ENCODE assay signal across 21 mouse cellular contexts in genomic region chr3:116220980-116221685, GRCm38 (mm10). TPM values are rescaled to one million over a fixed set of nuclear protein-coding genes. Genes with fewer than 3 reads are reported as not detected.
DNase-seq lines count a peak whose midpoint lies in the region; ATAC-seq and TF ChIP-seq lines count a peak whose summit lies in the region.
"Had no signal": no experiment of that assay in that cellular context is flagged by ENCODE, and none has a peak within 500 bp of the region (broad histone marks: within the 10 kb centered on the region; RNA-seq: fewer than 3 reads in every experiment).

No protein-coding gene starts in this region.

- H3K36me3 ChIP-seq in kidney, embryonic 15.5 days, result no peaks in the 10 kb centered on the region
- no peaks in the 10 kb centered on the region for H3K36me3 ChIP-seq in lung, postnatal 0 days (ENCODE audit: insufficient read depth, low read length)
- H3K36me3 ChIP-seq in stomach, embryonic 15.5 days, result no peaks in the 10 kb centered on the region
- H3K36me3 ChIP-seq: forebrain, embryonic 10.5 days; heart, embryonic 13.5 days; liver, embryonic 13.5 days; midbrain, embryonic 10.5 days had no signal

- H3K4me1 ChIP-seq in kidney, embryonic 15.5 days, result peaks cover 7% of the 10 kb centered on the region
- no peaks in the 10 kb centered on the region for H3K4me1 ChIP-seq in lung, postnatal 0 days (ENCODE audit: insufficient read depth, low read depth, low read length)
- H3K4me1 ChIP-seq in brown adipose tissue, adult 24 weeks (ENCODE audit: control insufficient read depth, insufficient read depth, insufficient read length, low read length), result 0 out of 2 replicates have a peak, but pooled peaks cover 2% of the 10 kb centered on the region
- peaks cover 5% of the 10 kb centered on the region for H3K4me1 ChIP-seq in stomach, embryonic 15.5 days
- H3K4me1 ChIP-seq: liver, embryonic 13.5 days had no signal

- no peak for TF ChIP-seq EP300 in lung, postnatal 0 days (IDR thresholded peaks at IDR 0.05)

- TF ChIP-seq CTCF in lung, postnatal 0 days (IDR thresholded peaks at IDR 0.05), result no peak

- ATAC-seq in kidney, embryonic 15.5 days (replicated peaks; ENCODE audit: low FRiP score), result no peak
- ATAC-seq in lung, postnatal 0 days, result peak; percentile 49
- ATAC-seq in stomach, embryonic 15.5 days (ENCODE audit: insufficient read depth, low FRiP score, low read depth), result peak; percentile 27; the same call in 1 of the 2 replicates
- ATAC-seq: Patski had no signal

- DNase-seq in kidney, postnatal 10 days, result no peak
- DNase-seq in lung, postnatal 0 days (ENCODE audit: low spot score), result peak; percentile 57
- DNase-seq in lung, postnatal 36 days, result no peak
- no peak for DNase-seq in adrenal gland, postnatal 25 days
- DNase-seq: cerebellum, adult 11 months; cerebellum, postnatal 10 days; kidney, adult 11 months; liver, embryonic 13.5 days; right cerebral cortex, postnatal 25 days; thymus, postnatal 36 days had no signal

- 60% methylated on average over 6 of the region's 6 CpGs for WGBS in kidney, embryonic 15.5 days
- 39% methylated on average over 6 of the region's 6 CpGs for WGBS in lung, postnatal 0 days
- 35% methylated on average over 6 of the region's 6 CpGs for WGBS in stomach, embryonic 15.5 days

- peak overlapping the region; percentile 69 for H3K27ac ChIP-seq in kidney, embryonic 15.5 days
- H3K27ac ChIP-seq in lung, postnatal 0 days (ENCODE audit: low read length), result peak overlapping the region; percentile 15; the same call in 1 of the 2 replicates
- H3K27ac ChIP-seq in brown adipose tissue, adult 24 weeks (replicated peaks; ENCODE audit: low read depth, low read length), result peak overlapping the region; percentile 32; the same call in 1 of the 2 replicates
- peak overlapping the region; percentile 23; the same call in 1 of the 2 replicates for H3K27ac ChIP-seq in stomach, embryonic 15.5 days
- H3K27ac ChIP-seq: forebrain, embryonic 10.5 days; heart, embryonic 13.5 days; hindbrain, embryonic 14.5 days; layer of hippocampus, adult 2 months; liver, embryonic 13.5 days; midbrain, embryonic 10.5 days had no signal

- no peak overlapping the region for H3K4me2 ChIP-seq in kidney, embryonic 15.5 days
- no peak overlapping the region for H3K4me2 ChIP-seq in lung, postnatal 0 days (replicated peaks; ENCODE audit: low read depth, low read length)
- no peak overlapping the region for H3K4me2 ChIP-seq in stomach, embryonic 15.5 days
- H3K4me2 ChIP-seq: heart, embryonic 13.5 days; hindbrain, embryonic 14.5 days; liver, embryonic 13.5 days had no signal

- H3K27me3 ChIP-seq in kidney, embryonic 15.5 days, result no peaks in the 10 kb centered on the region
- H3K27me3 ChIP-seq in lung, postnatal 0 days (replicated peaks; ENCODE audit: insufficient read depth, low read length), result 0 out of 2 replicates have a peak, but pooled peaks cover 4% of the 10 kb centered on the region
- no peaks in the 10 kb centered on the region for H3K27me3 ChIP-seq in stomach, embryonic 15.5 days (replicated peaks)
- H3K27me3 ChIP-seq: heart, embryonic 13.5 days; liver, embryonic 13.5 days; Patski had no signal

- no peak overlapping the region for H3K4me3 ChIP-seq in kidney, embryonic 15.5 days (replicated peaks)
- no peak overlapping the region for H3K4me3 ChIP-seq in lung, postnatal 0 days (ENCODE audit: low read depth, low read length)
- no peak overlapping the region for H3K4me3 ChIP-seq in brown adipose tissue, adult 24 weeks (ENCODE audit: insufficient read depth, low read depth, low read length)
- H3K4me3 ChIP-seq in stomach, embryonic 15.5 days (replicated peaks), result no peak overlapping the region
- H3K4me3 ChIP-seq: forebrain, embryonic 10.5 days; heart, embryonic 13.5 days; layer of hippocampus, adult 2 months; liver, embryonic 13.5 days; midbrain, embryonic 10.5 days had no signal

- no peak overlapping the region for H3K9ac ChIP-seq in kidney, embryonic 15.5 days
- H3K9ac ChIP-seq in lung, postnatal 0 days (replicated peaks; ENCODE audit: low read depth), result no peak overlapping the region
- no peak overlapping the region for H3K9ac ChIP-seq in stomach, embryonic 15.5 days
- H3K9ac ChIP-seq: heart, embryonic 13.5 days; hindbrain, embryonic 14.5 days; liver, embryonic 13.5 days had no signal

- H3K9me3 ChIP-seq in kidney, embryonic 15.5 days (replicated peaks), result no peaks in the 10 kb centered on the region
- no peaks in the 10 kb centered on the region for H3K9me3 ChIP-seq in lung, postnatal 0 days (ENCODE audit: low read length)
- H3K9me3 ChIP-seq in stomach, embryonic 15.5 days, result no peaks in the 10 kb centered on the region
- H3K9me3 ChIP-seq: forebrain, embryonic 10.5 days; heart, embryonic 13.5 days; liver, embryonic 13.5 days; midbrain, embryonic 10.5 days had no signal

RNA-seq across cellular contexts. Expression of gene Gpr88, which starts 32.2 kb away (rescaled TPM):
- 0.82 and 1.0 TPM in 2 replicates for polyA plus RNA-seq in kidney, embryonic 15.5 days (2015; fragmentation: Nextera tagmentation; extraction: Ambion mirVana)
- 1.2 and 1.6 TPM in 2 replicates for polyA plus RNA-seq in lung, postnatal 0 days (2015; fragmentation: Nextera tagmentation; extraction: Ambion mirVana)
- 0.33 TPM in 1 of 2 replicates, not detected in the other for polyA plus RNA-seq in brown adipose tissue, adult 24 weeks (2012; ENCODE audit: insufficient read depth, insufficient read length, missing spikeins)
- 2.0 and 2.1 TPM in 2 replicates for polyA plus RNA-seq in stomach, embryonic 15.5 days (2015; fragmentation: Nextera tagmentation; extraction: Ambion mirVana)
- total RNA-seq in adrenal gland, postnatal 25 days (2021), result 0.39 and 0.67 TPM in 2 replicates
- total RNA-seq: gastrocnemius, adult 8-10 months; granulocyte monocyte progenitor cell, adult 5-6 weeks had no signal
- polyA plus RNA-seq: forebrain, embryonic 10.5 days; midbrain, embryonic 10.5 days had no signal

Comparison
In these comparisons a context has a peak if more than half of its experiments do, and no peak if none do; other contexts are left out.
1. H3K27ac ChIP-seq: peak in every context shown above with its lines; median percentile 69 in kidney, embryonic 15.5 days; 32 in brown adipose tissue, adult 24 weeks; 23 in stomach, embryonic 15.5 days; 15 in lung, postnatal 0 days.